Mouse (Mus musculus): ENCODE results near the gene Mapkapk2. TPM values are rescaled to one million over a fixed set of nuclear protein-coding genes. Genes with fewer than 3 reads are reported as not detected.

The Mapkapk2 gene
- polyA plus RNA-seq, 1 experiment: 111 TPM

DNA sequence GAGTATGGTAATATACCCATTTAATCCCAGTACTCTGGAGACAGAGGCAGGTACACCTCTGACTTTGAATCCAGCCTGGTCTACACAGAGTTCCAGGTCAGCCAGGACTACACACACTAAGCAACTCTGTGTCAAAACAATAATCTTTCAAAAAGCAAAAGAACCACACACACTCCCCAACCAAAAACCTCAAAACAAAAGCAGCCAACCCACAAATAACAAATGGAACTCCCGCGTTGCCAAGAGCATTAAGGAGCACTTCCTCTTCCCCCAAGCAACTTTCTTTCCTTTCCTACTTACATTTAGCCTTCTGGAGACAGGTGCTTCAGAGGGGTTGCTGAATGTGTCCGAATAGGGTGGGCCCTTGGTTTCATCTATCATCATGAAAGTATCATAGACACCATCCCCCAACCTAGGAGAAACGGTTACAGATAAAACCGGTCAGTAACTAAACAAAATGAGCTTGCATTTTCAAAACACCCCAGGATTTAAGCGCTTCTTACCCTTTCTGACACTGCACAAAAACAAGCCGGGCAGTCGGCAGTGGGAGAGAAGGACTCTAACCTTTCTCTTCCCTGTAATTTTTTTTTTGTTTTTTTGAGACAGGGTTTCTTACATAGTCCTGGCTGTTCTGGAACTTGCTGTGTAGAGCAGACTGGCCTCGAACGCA is 38.5 kb upstream of the Mapkapk2 start:
- Histone ChIP-seq H3K4me3 (ENCODE audit: insufficient read depth, low read length) (no peak overlapping the region), H3K27ac (ENCODE audit: insufficient read depth, low read length) (no peak overlapping the region), H3K4me1 (ENCODE audit: control insufficient read depth, insufficient read depth, low read length) (peaks cover 13% of the 10 kb centered on the region)
- no peak for TF ChIP-seq POLR2A (IDR thresholded peaks at IDR 0.05; ENCODE audit: low read depth, low read length)
- TF ChIP-seq CTCF (IDR thresholded peaks at IDR 0.05; ENCODE audit: borderline replicate concordance, insufficient read depth, low read length): no peak

DNA sequence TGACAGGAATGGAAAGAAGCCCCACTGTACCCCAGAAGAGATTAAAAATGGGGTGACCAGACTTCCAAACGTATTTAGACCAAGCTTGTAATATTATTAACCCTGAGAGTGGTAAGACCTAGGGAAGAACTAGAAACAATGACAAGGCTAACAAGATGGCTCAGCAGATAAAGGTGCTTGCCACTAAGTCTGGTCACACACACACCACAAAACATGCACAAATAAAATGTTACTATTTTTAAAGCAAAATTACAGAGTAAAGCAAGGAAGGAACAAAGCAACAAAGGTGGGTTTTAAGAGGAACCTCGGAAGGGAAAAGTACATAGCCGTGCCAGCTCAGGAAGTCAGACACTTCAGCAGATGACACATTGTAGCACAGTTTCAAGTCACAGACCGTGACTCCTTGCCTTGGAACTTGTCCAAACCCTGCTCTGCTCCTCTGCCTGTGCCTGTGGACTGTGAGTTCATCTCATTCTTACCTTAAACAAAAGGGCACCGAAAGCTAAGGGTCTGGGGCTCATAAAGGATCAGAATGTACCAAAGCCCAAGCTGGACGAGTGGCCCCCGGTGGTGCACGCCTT is 37.4 kb upstream of the Mapkapk2 start:
- H3K4me1 ChIP-seq (ENCODE audit: control insufficient read depth, insufficient read depth, low read length): peaks cover 10% of the 10 kb centered on the region
- no peak overlapping the region for H3K27ac ChIP-seq (ENCODE audit: insufficient read depth, low read length)
- no peak overlapping the region for H3K4me3 ChIP-seq (ENCODE audit: insufficient read depth, low read length)
- TF ChIP-seq POLR2A (IDR thresholded peaks at IDR 0.05; ENCODE audit: low read depth, low read length) (no peak), CTCF (IDR thresholded peaks at IDR 0.05; ENCODE audit: borderline replicate concordance, insufficient read depth, low read length) (no peak)

DNA sequence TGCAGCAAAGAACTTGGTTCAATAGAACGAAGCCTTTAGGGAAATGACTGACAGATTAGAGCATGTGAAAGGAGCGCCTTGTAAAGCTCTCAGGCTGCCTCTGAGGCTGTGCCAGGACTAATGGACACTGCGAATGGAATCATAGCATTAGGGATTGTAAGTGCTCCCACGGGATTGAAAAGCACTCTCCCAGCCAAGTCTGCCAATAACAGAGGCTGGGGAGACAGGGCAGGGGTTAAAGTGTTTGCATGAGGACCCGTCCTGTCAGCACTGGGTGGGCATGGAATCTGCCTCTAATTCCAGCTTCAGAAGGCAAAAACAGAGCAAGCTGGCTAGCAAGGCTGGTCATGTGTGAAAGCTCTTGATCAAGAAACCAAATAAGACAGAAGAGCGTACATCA is 36.6 kb upstream of the Mapkapk2 start:
- Histone ChIP-seq H3K27ac (ENCODE audit: insufficient read depth, low read length) (no peak overlapping the region), H3K4me1 (ENCODE audit: control insufficient read depth, insufficient read depth, low read length) (peaks cover 8% of the 10 kb centered on the region), H3K4me3 (ENCODE audit: insufficient read depth, low read length) (no peak overlapping the region)
- no peak for TF ChIP-seq POLR2A (IDR thresholded peaks at IDR 0.05; ENCODE audit: low read depth, low read length)
- TF ChIP-seq CTCF (IDR thresholded peaks at IDR 0.05; ENCODE audit: borderline replicate concordance, insufficient read depth, low read length): no peak

DNA sequence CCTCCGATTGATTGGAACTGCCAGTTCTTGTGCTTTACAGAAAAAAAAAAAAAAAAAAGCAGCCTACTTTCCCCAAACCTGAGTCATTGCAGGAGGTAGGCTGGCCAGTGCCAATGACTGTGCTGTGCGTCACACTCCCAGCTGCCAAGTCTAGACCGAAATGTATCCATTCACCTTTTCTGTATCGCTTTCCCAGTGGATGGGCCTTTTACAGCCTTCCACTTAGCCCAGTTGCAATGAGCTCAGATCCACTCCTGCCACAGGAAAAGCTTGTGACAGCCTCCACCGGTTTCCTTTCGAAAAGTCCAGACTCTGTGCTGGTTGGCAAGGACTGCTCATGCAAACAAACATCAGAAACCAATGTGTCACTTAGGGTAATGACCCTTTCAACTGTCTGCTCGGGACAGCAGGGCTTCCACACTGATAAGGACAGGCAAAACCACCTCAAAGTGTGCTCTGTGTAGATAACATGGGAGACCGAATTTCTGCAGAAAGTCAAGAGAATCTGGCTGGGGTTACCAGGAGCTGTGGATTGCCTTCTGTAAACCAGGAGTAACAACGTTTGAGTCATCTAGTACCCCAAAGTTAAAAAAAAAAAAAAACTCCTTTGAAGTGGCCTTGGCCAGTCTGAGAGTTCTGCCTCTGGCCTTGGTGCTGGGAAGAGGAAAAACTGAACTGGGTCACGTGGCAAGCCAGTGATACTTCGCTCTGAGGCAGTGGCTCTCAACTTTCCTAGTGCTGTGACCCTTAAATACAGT is 28.5 kb upstream of the Mapkapk2 start:
- TF ChIP-seq POLR2A (IDR thresholded peaks at IDR 0.05; ENCODE audit: low read depth, low read length) (no peak), CTCF (IDR thresholded peaks at IDR 0.05; ENCODE audit: borderline replicate concordance, insufficient read depth, low read length) (no peak)
- Histone ChIP-seq H3K4me1 (ENCODE audit: control insufficient read depth, insufficient read depth, low read length) (peaks cover 23% of the 10 kb centered on the region), H3K27ac (ENCODE audit: insufficient read depth, low read length) (peak overlapping the region; percentile 53; the same call in 1 of the 2 replicates), H3K4me3 (ENCODE audit: insufficient read depth, low read length) (no peak overlapping the region)

DNA sequence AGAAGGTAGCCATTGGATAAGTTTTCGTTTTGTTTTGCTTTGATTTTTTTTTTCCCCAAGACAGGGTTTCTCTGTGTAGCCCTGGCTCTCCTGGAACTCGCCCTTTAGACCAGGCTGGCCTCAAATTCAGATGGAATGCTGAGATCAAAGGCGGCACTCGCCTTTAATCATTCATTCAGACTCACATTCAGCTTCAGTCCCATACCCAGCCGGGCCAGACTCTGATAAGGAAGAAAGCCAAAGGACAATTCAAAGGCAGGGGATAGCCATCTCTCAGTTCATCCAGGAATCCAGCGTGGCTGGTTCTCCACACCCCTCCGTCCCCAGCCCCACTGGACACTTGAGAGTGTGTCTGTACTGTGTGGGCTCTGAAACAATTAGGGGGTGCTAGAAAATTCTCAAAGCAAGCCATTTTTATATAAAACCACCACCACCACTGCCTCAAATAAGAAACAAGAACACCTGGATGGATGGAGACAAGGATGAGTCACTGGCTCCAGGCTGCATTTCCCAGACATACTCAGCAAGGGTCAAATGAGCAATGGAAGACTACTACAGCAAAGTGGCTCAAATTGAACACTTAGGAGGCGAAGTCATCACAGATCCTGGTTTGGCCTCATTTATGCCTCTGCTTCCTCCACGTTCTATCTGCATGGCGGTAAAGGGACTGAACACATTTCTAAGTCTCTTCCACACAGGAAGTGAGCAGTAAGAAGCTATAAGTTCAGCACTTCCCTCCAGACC is 26.1 kb upstream of the Mapkapk2 start:
- TF ChIP-seq POLR2A (IDR thresholded peaks at IDR 0.05; ENCODE audit: low read depth, low read length) (no peak), CTCF (IDR thresholded peaks at IDR 0.05; ENCODE audit: borderline replicate concordance, insufficient read depth, low read length) (no peak)
- no peak overlapping the region for H3K4me3 ChIP-seq (ENCODE audit: insufficient read depth, low read length)
- H3K27ac ChIP-seq (ENCODE audit: insufficient read depth, low read length): peak overlapping the region; percentile 75
- peaks cover 27% of the 10 kb centered on the region for H3K4me1 ChIP-seq (ENCODE audit: control insufficient read depth, insufficient read depth, low read length)

DNA sequence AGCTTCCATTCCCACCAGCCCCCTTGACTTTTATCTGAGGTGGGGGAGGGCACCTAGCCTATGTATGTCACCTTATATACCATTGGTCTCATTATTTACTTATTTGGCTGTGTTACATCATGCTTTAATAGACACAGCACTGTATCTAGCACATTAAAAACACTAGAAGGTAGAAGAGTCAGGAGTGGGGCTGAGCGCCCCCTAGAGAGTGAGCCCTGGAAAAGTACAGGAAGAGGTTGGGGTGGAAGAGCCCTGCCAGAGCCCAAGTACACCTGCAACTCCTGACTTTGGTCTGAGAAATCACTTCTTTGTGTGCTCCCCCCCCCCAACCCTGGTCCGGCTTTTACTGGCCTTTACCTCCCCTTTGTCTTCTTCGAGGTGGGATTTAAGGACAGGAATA is 24.4 kb upstream of the Mapkapk2 start:
- H3K4me3 ChIP-seq (ENCODE audit: insufficient read depth, low read length): no peak overlapping the region
- TF ChIP-seq POLR2A (IDR thresholded peaks at IDR 0.05; ENCODE audit: low read depth, low read length) (no peak), CTCF (IDR thresholded peaks at IDR 0.05; ENCODE audit: borderline replicate concordance, insufficient read depth, low read length) (no peak)
- no peak overlapping the region for H3K27ac ChIP-seq (ENCODE audit: insufficient read depth, low read length)
- H3K4me1 ChIP-seq (ENCODE audit: control insufficient read depth, insufficient read depth, low read length): peaks cover 33% of the 10 kb centered on the region

DNA sequence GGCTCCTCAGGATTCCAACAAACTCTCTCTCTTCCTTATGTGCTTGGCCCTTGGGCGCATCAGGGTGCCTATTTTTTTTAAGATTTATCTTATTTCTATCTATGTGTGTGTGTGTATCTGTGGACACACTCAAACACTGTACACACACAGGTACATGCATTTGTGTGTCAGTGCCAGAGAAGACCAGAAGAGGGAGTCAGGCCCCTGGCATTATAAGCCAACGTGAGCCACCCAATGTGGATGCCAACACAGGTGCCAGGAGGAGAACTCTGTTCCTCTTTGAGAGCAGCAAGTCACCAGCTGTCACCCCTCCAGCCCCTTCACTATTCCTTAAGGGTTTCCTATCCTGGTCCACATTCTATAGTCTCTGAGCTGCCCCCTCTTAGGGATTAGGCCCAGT is 21.4 kb upstream of the Mapkapk2 start:
- TF ChIP-seq POLR2A (IDR thresholded peaks at IDR 0.05; ENCODE audit: low read depth, low read length) (no peak), CTCF (IDR thresholded peaks at IDR 0.05; ENCODE audit: borderline replicate concordance, insufficient read depth, low read length) (no peak)
- Histone ChIP-seq H3K4me3 (ENCODE audit: insufficient read depth, low read length) (no peak overlapping the region), H3K4me1 (ENCODE audit: control insufficient read depth, insufficient read depth, low read length) (peaks cover 19% of the 10 kb centered on the region), H3K27ac (ENCODE audit: insufficient read depth, low read length) (peak overlapping the region; percentile 27; the same call in 1 of the 2 replicates)

DNA sequence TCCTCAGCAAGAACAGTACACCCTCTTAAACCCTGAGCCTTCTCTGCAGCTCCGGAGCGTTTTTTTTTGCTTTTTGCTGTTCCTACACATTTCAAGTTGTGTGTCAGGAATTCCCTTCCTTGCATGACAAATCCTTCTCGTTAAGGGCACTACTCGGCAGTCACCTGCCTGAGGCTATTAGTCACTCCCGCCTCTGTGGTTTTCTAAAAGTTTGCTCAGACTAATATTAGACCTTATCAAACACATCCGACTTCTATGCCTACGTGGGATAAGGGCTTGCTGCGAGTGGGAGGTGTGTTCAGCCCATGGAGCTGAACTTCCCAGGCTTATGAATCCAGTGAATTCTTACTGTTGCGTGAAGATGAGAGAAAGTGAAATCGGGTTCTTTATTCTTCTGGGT is 20.9 kb upstream of the Mapkapk2 start:
- Histone ChIP-seq H3K4me1 (ENCODE audit: control insufficient read depth, insufficient read depth, low read length) (peaks cover 14% of the 10 kb centered on the region), H3K4me3 (ENCODE audit: insufficient read depth, low read length) (no peak overlapping the region), H3K27ac (ENCODE audit: insufficient read depth, low read length) (peak overlapping the region; percentile 27; the same call in 1 of the 2 replicates)
- TF ChIP-seq CTCF (IDR thresholded peaks at IDR 0.05; ENCODE audit: borderline replicate concordance, insufficient read depth, low read length) (no peak), POLR2A (IDR thresholded peaks at IDR 0.05; ENCODE audit: low read depth, low read length) (no peak)

DNA sequence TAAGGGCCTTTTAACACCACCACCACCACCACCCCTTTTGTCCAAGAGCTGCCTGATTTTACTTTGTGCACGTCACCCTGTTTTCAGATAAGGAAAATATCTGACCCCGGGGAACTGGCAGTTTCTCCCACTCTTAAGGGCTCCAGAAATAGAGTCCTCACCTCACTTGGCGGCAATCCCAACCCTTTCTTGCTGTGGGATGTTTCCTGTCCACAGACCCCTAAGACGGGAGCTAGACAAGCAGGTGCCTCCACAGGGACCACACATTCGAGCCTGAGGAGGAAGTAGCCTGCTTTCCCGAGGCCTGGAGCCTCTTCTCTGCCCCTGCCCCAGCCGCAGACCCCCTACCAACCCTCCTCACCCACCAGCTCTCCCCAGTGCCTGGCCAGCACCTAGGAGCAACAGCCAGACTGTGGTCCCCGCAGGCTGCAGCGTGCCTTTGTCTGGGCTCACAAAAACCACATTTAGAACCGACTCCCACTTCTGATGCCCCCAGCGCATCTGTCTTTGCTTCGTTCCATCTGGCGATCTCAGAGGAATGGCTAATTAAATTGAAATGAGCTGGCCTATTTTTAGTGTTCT is 18.9 kb upstream of the Mapkapk2 start:
- TF ChIP-seq POLR2A (IDR thresholded peaks at IDR 0.05; ENCODE audit: low read depth, low read length): no peak
- TF ChIP-seq CTCF (IDR thresholded peaks at IDR 0.05; ENCODE audit: borderline replicate concordance, insufficient read depth, low read length): no peak
- H3K27ac ChIP-seq (ENCODE audit: insufficient read depth, low read length): no peak overlapping the region
- no peak overlapping the region for H3K4me3 ChIP-seq (ENCODE audit: insufficient read depth, low read length)
- H3K4me1 ChIP-seq (ENCODE audit: control insufficient read depth, insufficient read depth, low read length): peaks cover 13% of the 10 kb centered on the region; the same call in 1 of the 2 replicates
